Mouse (Mus musculus) CH12.LX (cell line): ENCODE measurements at regions not wholly inside any gene's neighbourhood (a gene's known extent, or its start where the extent isn't known, plus 50 kb on each side); places are given as distances from the start of the nearest gene placed in this dataset.

ENCODE experiments used
- DNase-seq: peaks from one replicate; pipeline ENCODE4 v3.0.0-alpha.2; 2013; ENCODE audit errors: extremely low read depth
- H3K27ac ChIP-seq: 2 replicates; pipeline ENCODE4 v1.5.1; 2012; ENCODE audit warnings: low read depth, mild to moderate bottlenecking, control low read depth, moderate library complexity; ENCODE audit not compliant: insufficient read depth
- H3K27me3 ChIP-seq: replicated peaks from 2 replicates; pipeline ENCODE3; 2012; ENCODE audit warnings: inconsistent platforms
- H3K36me3 ChIP-seq, 2 experiments: replicated peaks in 1 of 2; 2 replicates each; pipeline versions ENCODE3 to v1.6.1; 2012; ENCODE audit warnings: inconsistent platforms in 1 of 2, low read length in 1 of 2, mild to moderate bottlenecking in 1 of 2, mixed read lengths in 1 of 2, moderate library complexity in 1 of 2; ENCODE audit not compliant: control insufficient read depth in 1 of 2, insufficient read depth in 1 of 2
- H3K4me1 ChIP-seq, 2 experiments: 2 replicates each; pipeline ENCODE4 v1.6.1; 2012; ENCODE audit warnings: inconsistent platforms in 1 of 2, moderate library complexity in 1 of 2; ENCODE audit not compliant: insufficient read depth in 2 of 2, control insufficient read depth in 1 of 2
- H3K4me2 ChIP-seq: 2 replicates; pipeline ENCODE4 v1.6.1; 2012; ENCODE audit warnings: low read depth, mild to moderate bottlenecking, control low read depth; ENCODE audit not compliant: poor library complexity, insufficient read depth, severe bottlenecking
- H3K4me3 ChIP-seq, 3 experiments: fragments of 150-350 bp in 1 of 3; sonication (generic) in 1 of 3; replicated peaks in 1 of 3; 2 replicates each; pipeline versions ENCODE3 to v1.5.1; 2011 to 2012; ENCODE audit warnings: low read depth in 2 of 3, low read length in 2 of 3, mild to moderate bottlenecking in 2 of 3, moderate library complexity in 2 of 3, control low read depth in 1 of 3, improper control_type of control experiment in 1 of 3, inconsistent platforms in 1 of 3, mixed read lengths in 1 of 3; ENCODE audit not compliant: poor library complexity in 1 of 3
- H3K79me2 ChIP-seq: replicated peaks from 2 replicates; pipeline ENCODE4 v1.6.1; 2012; ENCODE audit warnings: mild to moderate bottlenecking, moderate library complexity; ENCODE audit not compliant: control insufficient read depth, poor library complexity, insufficient read depth, severe bottlenecking; ENCODE audit errors: extremely low read depth
- H3K9ac ChIP-seq: 2 replicates; pipeline ENCODE4 v1.6.1; 2012; ENCODE audit warnings: low read depth, mild to moderate bottlenecking, control low read depth, moderate library complexity; ENCODE audit not compliant: insufficient read depth
- H3K9me3 ChIP-seq: replicated peaks from 2 replicates; pipeline ENCODE3; 2012; ENCODE audit warnings: low read length, inconsistent platforms, mixed read lengths
- CHD2 ChIP-seq: IDR thresholded peaks from 2 replicates; pipeline ENCODE4 v1.6.1; 2011; ENCODE audit warnings: low read length, improper control_type of control experiment
- CTCF ChIP-seq, 2 experiments: IDR thresholded peaks in 1 of 2; conservative IDR thresholded peaks in 1 of 2; 2 replicates each; pipeline ENCODE4 v1.5.1; 2011 to 2012; ENCODE audit warnings: low read depth in 2 of 2, low read length in 2 of 2, improper control_type of control experiment in 1 of 2, inconsistent platforms in 1 of 2, mild to moderate bottlenecking in 1 of 2, moderate library complexity in 1 of 2
- E2F4 ChIP-seq: IDR thresholded peaks from 2 replicates; pipeline ENCODE4 v1.6.1; 2011; ENCODE audit warnings: low read depth, low read length, improper control_type of control experiment; ENCODE audit not compliant: insufficient replicate concordance
- EP300 ChIP-seq: IDR thresholded peaks from 2 replicates; pipeline ENCODE4 v1.6.1; 2011; ENCODE audit warnings: low read length, improper control_type of control experiment
- IRF4 ChIP-seq: IDR thresholded peaks from 2 replicates; pipeline ENCODE4 v1.6.1; 2014; ENCODE audit warnings: low read depth, mild to moderate bottlenecking, inconsistent platforms, low read length, improper control_type of control experiment
- MAZ ChIP-seq: IDR thresholded peaks from 2 replicates; pipeline ENCODE4 v1.6.1; 2012; ENCODE audit warnings: low read depth, mild to moderate bottlenecking, inconsistent platforms, low read length, improper control_type of control experiment, moderate library complexity
- MEF2A ChIP-seq: IDR thresholded peaks from 2 replicates; pipeline ENCODE4 v1.6.1; 2014; ENCODE audit warnings: low read depth, mild to moderate bottlenecking, inconsistent platforms, low read length, improper control_type of control experiment, borderline replicate concordance
- MXI1 ChIP-seq: IDR thresholded peaks from 2 replicates; pipeline ENCODE4 v1.6.1; 2011; ENCODE audit warnings: mild to moderate bottlenecking, low read depth, low read length, improper control_type of control experiment
- NELFE ChIP-seq: IDR thresholded peaks from 2 replicates; pipeline ENCODE4 v1.6.1; 2011; ENCODE audit warnings: low read depth, low read length, improper control_type of control experiment
- PAX5 ChIP-seq: IDR thresholded peaks from 2 replicates; pipeline ENCODE4 v1.6.1; 2012; ENCODE audit warnings: low read length, inconsistent platforms, mixed read lengths
- POLR2AphosphoS2 ChIP-seq: IDR thresholded peaks from 2 replicates; pipeline ENCODE4 v1.6.1; 2011; ENCODE audit warnings: low read depth, low read length, improper control_type of control experiment
- RAD21 ChIP-seq: IDR thresholded peaks from 2 replicates; pipeline ENCODE4 v1.6.1; 2011; ENCODE audit warnings: low read depth, mild to moderate bottlenecking, low read length, improper control_type of control experiment, moderate library complexity
- RCOR1 ChIP-seq: conservative IDR thresholded peaks from 2 replicates; pipeline ENCODE4 v1.6.1; 2012; ENCODE audit warnings: low read depth, mild to moderate bottlenecking, inconsistent platforms, low read length, improper control_type of control experiment
- SMC3 ChIP-seq: IDR thresholded peaks from 2 replicates; pipeline ENCODE4 v1.6.1; 2011; ENCODE audit warnings: low read depth, low read length, improper control_type of control experiment
- TCF12 ChIP-seq: IDR thresholded peaks from 2 replicates; pipeline ENCODE4 v1.6.1; 2014; ENCODE audit warnings: low read depth, mild to moderate bottlenecking, inconsistent platforms, low read length, improper control_type of control experiment
- ZC3H11A ChIP-seq: IDR thresholded peaks from 2 replicates; pipeline ENCODE4 v1.6.1; 2012; ENCODE audit warnings: low read depth, mild to moderate bottlenecking, inconsistent platforms, low read length, improper control_type of control experiment
- ZKSCAN1 ChIP-seq: IDR thresholded peaks from 2 replicates; pipeline ENCODE4 v1.6.1; 2012; ENCODE audit warnings: low read depth, inconsistent platforms, low read length, improper control_type of control experiment, borderline replicate concordance
- dilution Hi-C: fragments of 300-500 bp; cut with MboI; formaldehyde crosslinking; loops from 2 replicates; pipeline ENCODE4 v1.14.3; 2020; ENCODE audit warnings: low sequenced_read_pairs; ENCODE audit not compliant: extremely low pct_unique_long_range_greater_than_20kb, extremely low pct_ligation_motif_present
- in situ Hi-C: fragments of 300-500 bp; cut with MboI; formaldehyde crosslinking; loops from 3 replicates; pipeline ENCODE4 v1.14.3; 2019; ENCODE audit warnings: low sequenced_read_pairs, low pct_ligation_motif_present, low pct_unique_long_range_greater_than_20kb, mixed read lengths

GRCm38 (mm10) chr5:15832338-15832737 lies 102.2 kb upstream of the Cacna2d1 start:
- no peak overlapping the region for H3K4me2 ChIP-seq
- H3K4me3 ChIP-seq: no peak overlapping the region
- no peak for DNase-seq
- H3K9ac ChIP-seq: no peak overlapping the region
- dilution Hi-C loops (no loop called here), in situ Hi-C loops (no loop called here)
- no peak overlapping the region for H3K27ac ChIP-seq
- TF ChIP-seq TCF12: no peak
- no peak for TF ChIP-seq RCOR1
- TF ChIP-seq ZKSCAN1: no peak
- TF ChIP-seq E2F4: no peak
- no peak for TF ChIP-seq POLR2AphosphoS2
- no peak for TF ChIP-seq NELFE
- TF ChIP-seq EP300: no peak
- no peak for TF ChIP-seq MAZ
- no peak for TF ChIP-seq IRF4
- no peak for TF ChIP-seq CHD2
- no peak for TF ChIP-seq MXI1
- H3K36me3 ChIP-seq: no peaks in the 10 kb centered on the region
- no peaks in the 10 kb centered on the region for H3K79me2 ChIP-seq
- H3K4me1 ChIP-seq: no peaks in the 10 kb centered on the region
- no peaks in the 10 kb centered on the region for H3K27me3 ChIP-seq
- H3K9me3 ChIP-seq: peaks cover 7% of the 10 kb centered on the region

DNA sequence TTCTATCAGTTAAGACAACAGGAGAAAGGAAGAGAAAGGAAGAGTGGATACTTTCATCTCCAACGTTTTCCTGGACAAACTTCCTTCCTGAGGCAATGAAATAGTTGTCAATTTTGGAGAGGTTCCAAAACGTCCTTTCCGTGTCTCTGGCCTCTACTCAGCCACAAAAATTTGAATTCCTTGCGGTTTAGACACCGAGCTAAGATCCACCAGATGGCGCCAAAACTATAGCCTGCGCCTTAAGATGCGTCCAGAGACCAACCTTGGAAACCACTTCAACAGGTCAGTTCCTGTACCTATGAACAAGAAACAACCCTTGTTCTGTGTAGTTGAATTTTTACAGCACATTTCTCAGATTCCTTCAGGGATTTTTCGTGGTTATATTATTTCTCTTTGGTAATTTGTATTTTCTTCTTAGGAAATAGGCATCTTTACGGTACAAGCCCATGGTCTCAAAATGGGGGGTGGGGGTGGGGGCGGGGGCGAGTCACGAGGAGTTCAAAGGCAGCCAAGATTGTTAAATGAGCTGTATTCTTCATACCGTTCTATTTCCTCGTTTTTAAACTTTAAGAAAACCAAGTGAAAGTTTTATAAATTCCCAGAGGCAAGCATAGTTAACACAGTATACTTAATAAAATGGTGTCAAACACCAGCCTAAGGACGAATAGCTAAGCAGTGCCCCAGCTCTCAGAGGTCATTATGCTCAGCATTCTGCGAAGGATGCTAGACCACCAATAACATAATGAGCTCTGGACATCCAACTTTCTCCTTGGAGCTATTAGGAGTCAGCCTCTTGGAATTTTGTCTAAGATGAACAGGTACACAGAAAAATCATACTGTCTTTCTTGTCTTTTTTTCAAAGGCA lies 96.2 kb upstream of the Cacna2d1 start:
- no peaks in the 10 kb centered on the region for H3K4me1 ChIP-seq
- H3K36me3 ChIP-seq: no peaks in the 10 kb centered on the region
- no peak for TF ChIP-seq MEF2A
- TF ChIP-seq SMC3: peak; percentile 78
- TF ChIP-seq MXI1: no peak
- peak; percentile 26; the same call in 1 of the 2 replicates for TF ChIP-seq ZC3H11A
- peak; percentile 27 to 72; a peak in 2 of 4 replicates for TF ChIP-seq CTCF (conservative IDR thresholded peaks at IDR 0.05 in 1 of 2, IDR thresholded peaks at IDR 0.05 in 1 of 2; ENCODE audit: low read depth in 2 of 2, low read length in 2 of 2)
- peak; percentile 78 for TF ChIP-seq RAD21
- TF ChIP-seq PAX5: no peak
- no peak overlapping the region for H3K4me3 ChIP-seq
- no peak overlapping the region for H3K4me2 ChIP-seq
- H3K27me3 ChIP-seq: no peaks in the 10 kb centered on the region
- peak; percentile 68 for DNase-seq
- no peaks in the 10 kb centered on the region for H3K79me2 ChIP-seq
- in situ Hi-C loops (no loop called here), dilution Hi-C loops (no loop called here)
- no peak overlapping the region for H3K9ac ChIP-seq
- peaks cover 4% of the 10 kb centered on the region for H3K9me3 ChIP-seq
- no peak overlapping the region for H3K27ac ChIP-seq
